Mouse (Mus musculus) intestine, embryonic 15.5 days (tissue): Measurements from ENCODE around the gene Fam222b. TPM values are rescaled to one million over a fixed set of nuclear protein-coding genes. Genes with fewer than 3 reads are reported as not detected.

ENCODE experiments used
- ATAC-seq: fragments of 200-750 bp; cut with Nextera tagmentation; 2 replicates; pipeline ENCODE4 v1.8.0; 2017; ENCODE audit warnings: moderate TSS enrichment, moderate library complexity
- H3K27ac ChIP-seq: fragments of 300-500 bp; sonication (generic); 2 replicates; pipeline ENCODE4 v1.5.1; 2015; ENCODE audit warnings: mild to moderate bottlenecking, inconsistent platforms
- H3K27me3 ChIP-seq: fragments of 300-500 bp; sonication (generic); replicated peaks from 2 replicates; pipeline ENCODE4 v1.6.1; 2015; ENCODE audit warnings: inconsistent platforms
- H3K36me3 ChIP-seq: fragments of 300-500 bp; sonication (generic); 2 replicates; pipeline ENCODE4 v1.6.1; 2015; ENCODE audit warnings: inconsistent platforms
- H3K4me1 ChIP-seq: fragments of 300-500 bp; sonication (generic); replicated peaks from 2 replicates; pipeline ENCODE4 v1.6.1; 2015; ENCODE audit warnings: inconsistent platforms
- H3K4me2 ChIP-seq: fragments of 300-500 bp; sonication (generic); replicated peaks from 2 replicates; pipeline ENCODE4 v1.6.1; 2015; ENCODE audit warnings: mild to moderate bottlenecking, inconsistent platforms
- H3K4me3 ChIP-seq: fragments of 300-500 bp; sonication (generic); replicated peaks from 2 replicates; pipeline ENCODE4 v1.5.1; 2015; ENCODE audit warnings: inconsistent platforms
- H3K9ac ChIP-seq: fragments of 300-500 bp; sonication (generic); 2 replicates; pipeline ENCODE4 v1.6.1; 2015; ENCODE audit warnings: inconsistent platforms
- H3K9me3 ChIP-seq: fragments of 300-500 bp; sonication (generic); 2 replicates; pipeline ENCODE4 v1.6.1; 2016; ENCODE audit warnings: inconsistent platforms
- WGBS: fragments of 180-500 bp; shearing (Covaris S2); methylation state at CpG from one replicate; pipeline ENCODE4 v1.1.7; 2015; 5-methylcytosine and 5-hydroxymethylcytosine counted together
- polyA plus RNA-seq: library from polyadenylated mRNA; unstranded; fragments of >200 nt; fragmentation: Nextera tagmentation; extraction: Ambion mirVana; gene quantifications from 2 replicates; pipeline ENCODE4 v1.2.1, GENCODE M21; 2015

Gene Fam222b
- polyA plus RNA-seq, 1 experiment from 2014 or later: 13.1 TPM

DNA sequence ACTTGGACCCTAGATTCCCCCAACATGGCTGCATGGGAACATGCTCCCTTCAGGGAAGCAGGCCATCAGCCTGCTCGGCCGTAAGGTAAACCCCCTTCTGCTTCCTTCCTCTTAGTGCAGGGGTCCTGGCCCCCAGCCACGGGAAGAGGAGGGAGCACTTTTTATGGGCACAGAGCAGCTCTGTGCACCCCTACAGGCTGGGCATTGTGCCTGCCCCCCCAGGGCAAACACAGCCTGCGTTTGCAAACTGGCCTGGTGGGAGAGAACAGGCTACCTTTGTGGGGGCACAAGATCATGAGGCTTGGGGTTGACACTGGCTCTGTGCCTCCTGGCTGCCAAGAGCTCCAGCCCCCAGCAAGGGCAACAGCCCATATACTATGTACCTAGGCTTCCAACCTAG, 67.5 kb downstream of the Fam222b start:
- Histone ChIP-seq H3K9ac (0 out of 2 replicates have a peak overlapping the region, but pooled peaks have one; percentile 11), H3K4me3 (no peak overlapping the region), H3K4me1 (peaks cover 34% of the 10 kb centered on the region), H3K9me3 (no peaks in the 10 kb centered on the region), H3K27me3 (no peaks in the 10 kb centered on the region), H3K36me3 (peaks cover 41% of the 10 kb centered on the region), H3K27ac (peak overlapping the region; percentile 2; the same call in 1 of the 2 replicates), H3K4me2 (peak overlapping the region; percentile 95)
- no peak for ATAC-seq
- WGBS: 52% methylated on average over 4 of the region's 4 CpGs

DNA sequence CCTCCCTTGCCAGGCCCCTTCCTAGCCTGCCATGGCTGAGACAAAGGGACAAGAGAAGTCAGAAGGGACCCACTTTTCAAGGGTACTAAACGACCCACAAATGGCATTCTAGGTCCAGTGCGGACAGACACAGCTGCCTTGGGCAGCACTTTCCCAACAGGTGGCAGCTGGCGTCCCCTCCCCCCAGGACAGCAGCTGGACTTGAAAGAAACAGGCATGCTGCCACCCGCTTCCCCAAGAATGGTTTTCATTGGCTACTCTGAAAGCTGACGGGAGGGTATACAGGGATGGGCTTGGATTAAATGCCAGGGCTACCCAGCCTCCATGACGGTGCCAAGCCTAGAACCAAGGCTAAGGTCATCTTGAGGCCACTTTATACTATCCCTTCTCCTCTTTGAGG, 68.0 kb downstream of the Fam222b start:
- H3K9ac ChIP-seq: peak overlapping the region; percentile 93; the same call in 1 of the 2 replicates
- no peak for ATAC-seq
- H3K27ac ChIP-seq: no peak overlapping the region
- peaks cover 39% of the 10 kb centered on the region for H3K4me1 ChIP-seq
- peaks cover 39% of the 10 kb centered on the region for H3K36me3 ChIP-seq
- no peaks in the 10 kb centered on the region for H3K27me3 ChIP-seq
- no peaks in the 10 kb centered on the region for H3K9me3 ChIP-seq
- H3K4me3 ChIP-seq: peak overlapping the region; percentile 83; the same call in 1 of the 2 replicates
- 52% methylated on average over 6 of the region's 6 CpGs for WGBS
- peak overlapping the region; percentile 95 for H3K4me2 ChIP-seq

DNA sequence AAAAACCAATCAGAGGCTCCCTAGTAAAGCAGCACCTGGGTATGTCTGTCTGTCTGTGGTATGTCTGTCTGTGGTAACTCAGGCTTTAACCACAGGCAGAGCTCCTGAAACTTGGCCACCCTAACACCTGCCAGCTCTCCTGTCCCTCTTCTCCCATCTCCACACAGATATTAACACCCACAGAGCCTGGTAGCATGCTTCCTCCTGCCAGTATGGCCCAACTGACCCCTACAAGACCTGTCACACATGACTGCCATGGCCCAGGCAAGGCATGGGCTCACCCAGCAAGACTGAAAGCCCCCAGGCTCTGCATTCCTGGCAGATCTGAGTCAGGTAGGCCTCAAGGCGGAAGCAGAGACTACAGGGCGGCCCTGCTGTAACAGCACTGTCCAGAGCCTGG, 68.6 kb downstream of the Fam222b start:
- peaks cover 34% of the 10 kb centered on the region for H3K36me3 ChIP-seq
- ATAC-seq: no peak
- 52% methylated on average over 2 of the region's 2 CpGs for WGBS

DNA sequence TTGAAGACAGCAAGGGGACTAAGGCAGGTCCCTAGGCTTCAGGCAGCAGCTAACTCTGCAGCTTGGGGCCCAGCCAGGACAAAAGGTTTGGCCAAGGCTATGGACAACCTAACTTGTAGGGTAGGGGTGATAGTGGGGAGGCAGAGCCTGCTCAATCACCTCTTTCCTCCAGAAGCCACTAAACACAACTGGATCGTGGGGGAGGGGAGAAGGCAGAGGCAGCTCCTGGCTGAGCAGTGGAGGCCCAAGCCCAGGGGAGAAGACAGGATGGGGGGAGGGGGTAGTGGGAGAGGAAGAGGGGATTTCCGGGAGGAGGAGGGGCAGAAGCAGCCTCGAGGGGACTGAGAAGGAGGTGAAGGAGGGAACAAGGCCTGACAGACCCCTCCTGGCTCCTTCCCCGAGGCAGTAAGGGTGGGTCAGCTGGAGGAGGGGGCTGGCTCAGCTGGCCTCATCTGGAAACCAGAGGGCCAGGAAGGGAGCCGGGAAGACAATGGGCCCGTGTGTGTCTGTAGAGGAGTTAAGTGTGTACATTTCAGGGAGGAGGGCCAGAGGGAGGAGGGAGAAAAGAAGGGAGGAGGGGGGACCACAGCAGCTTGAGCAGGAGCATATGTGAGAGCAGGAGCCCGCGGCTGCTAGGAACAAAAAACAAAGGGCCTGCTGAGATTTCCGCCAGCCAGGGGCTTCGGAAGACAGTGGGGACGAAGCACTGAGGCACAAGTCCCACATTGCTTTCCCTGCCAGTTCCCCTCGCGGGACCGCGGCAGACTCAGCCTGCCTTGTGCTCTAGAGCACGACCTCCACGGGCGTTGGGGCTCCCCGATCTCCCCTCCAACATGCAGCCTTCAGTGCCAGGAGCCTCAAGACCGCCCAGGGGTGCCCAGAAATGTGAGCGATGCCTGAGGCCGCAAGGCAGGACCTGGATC, 69.5 kb downstream of the Fam222b start:
- H3K36me3 ChIP-seq: peaks cover 27% of the 10 kb centered on the region
- peak; percentile 31 for ATAC-seq
- WGBS: 1% methylated on average over 22 of the region's 22 CpGs
- peaks cover 45% of the 10 kb centered on the region for H3K4me1 ChIP-seq
- H3K4me3 ChIP-seq: peak overlapping the region; percentile 83
- H3K9me3 ChIP-seq: no peaks in the 10 kb centered on the region
- H3K9ac ChIP-seq: peak overlapping the region; percentile 93
- peak overlapping the region; percentile 95 for H3K4me2 ChIP-seq
- H3K27ac ChIP-seq: peak overlapping the region; percentile 97
- H3K27me3 ChIP-seq: no peaks in the 10 kb centered on the region

More for the DNA sequence above, 68.6 kb downstream of the Fam222b start:
- Histone ChIP-seq H3K27me3 (no peaks in the 10 kb centered on the region), H3K9ac (peak overlapping the region; percentile 93), H3K4me2 (peak overlapping the region; percentile 95), H3K4me3 (peak overlapping the region; percentile 83), H3K27ac (peak overlapping the region; percentile 97), H3K4me1 (peaks cover 44% of the 10 kb centered on the region), H3K9me3 (no peaks in the 10 kb centered on the region)

DNA sequence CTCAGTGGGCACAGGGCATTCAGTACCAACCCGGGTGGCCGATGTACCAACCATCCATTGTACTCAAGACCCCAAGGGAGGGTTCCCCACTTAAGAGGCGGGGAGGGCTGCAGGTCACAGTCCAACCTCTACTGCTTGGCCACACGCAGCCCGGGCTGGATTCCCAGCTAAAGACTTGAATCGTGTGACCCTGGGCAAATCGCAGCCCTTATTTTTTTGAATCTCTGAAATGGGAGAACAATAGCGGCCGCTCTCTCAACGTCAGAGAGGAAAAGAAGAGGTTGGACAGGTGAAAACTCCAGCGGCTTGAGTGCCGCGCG, 70.1 kb downstream of the Fam222b start:
- H3K9me3 ChIP-seq: no peaks in the 10 kb centered on the region
- no peaks in the 10 kb centered on the region for H3K27me3 ChIP-seq
- ATAC-seq: no peak
- H3K9ac ChIP-seq: peak overlapping the region; percentile 93
- WGBS: under 1% methylated on average over 14 of the region's 14 CpGs
- H3K36me3 ChIP-seq: peaks cover 24% of the 10 kb centered on the region
- peaks cover 45% of the 10 kb centered on the region for H3K4me1 ChIP-seq
- peak overlapping the region; percentile 83 for H3K4me3 ChIP-seq
- peak overlapping the region; percentile 97 for H3K27ac ChIP-seq
- H3K4me2 ChIP-seq: peak overlapping the region; percentile 95

GRCm38 (mm10) chr11:78164924-78165760, 70.7 kb downstream of the Fam222b start, which contains the start of gene Traf4:
Gene Traf4, minus strand, starts transcription at chr11:78165589.
- Histone ChIP-seq H3K4me1 (peaks cover 45% of the 10 kb centered on the region), H3K9me3 (no peaks in the 10 kb centered on the region), H3K27me3 (no peaks in the 10 kb centered on the region), H3K4me2 (peak within 1 kb of the TSS; percentile 95), H3K27ac (peak within 1 kb of the TSS; percentile 97), H3K9ac (peak within 1 kb of the TSS; percentile 93), H3K36me3 (peaks cover 18% of the 10 kb centered on the region), H3K4me3 (peak within 1 kb of the TSS; percentile 83)
- peak; percentile 85 for ATAC-seq
- WGBS: under 1% methylated on average over 78 of the region's 78 CpGs

GRCm38 (mm10) chr11:78165761-78166109, 71.3 kb downstream of the Fam222b start:
- 2% methylated on average over 16 of the region's 16 CpGs for WGBS
- peak overlapping the region; percentile 97 for H3K27ac ChIP-seq
- peak overlapping the region; percentile 93 for H3K9ac ChIP-seq
- peak; percentile 52 for ATAC-seq
- no peaks in the 10 kb centered on the region for H3K9me3 ChIP-seq
- H3K4me3 ChIP-seq: peak overlapping the region; percentile 83
- H3K4me1 ChIP-seq: peaks cover 48% of the 10 kb centered on the region
- peaks cover 13% of the 10 kb centered on the region for H3K36me3 ChIP-seq
- no peaks in the 10 kb centered on the region for H3K27me3 ChIP-seq
- H3K4me2 ChIP-seq: peak overlapping the region; percentile 95

- no peaks in the 10 kb centered on the region for H3K27me3 ChIP-seq
- H3K4me3 ChIP-seq: peak overlapping the region; percentile 83
- 43% methylated on average over 4 of the region's 4 CpGs for WGBS
- H3K9me3 ChIP-seq: no peaks in the 10 kb centered on the region
- peaks cover 13% of the 10 kb centered on the region for H3K36me3 ChIP-seq
- H3K4me2 ChIP-seq: peak overlapping the region; percentile 95
- peaks cover 48% of the 10 kb centered on the region for H3K4me1 ChIP-seq
- peak overlapping the region; percentile 97 for H3K27ac ChIP-seq
- no peak for ATAC-seq
- H3K9ac ChIP-seq: peak overlapping the region; percentile 93
Measured at GRCm38 (mm10) chr11:78166161-78166560, 71.7 kb downstream of the Fam222b start.

DNA sequence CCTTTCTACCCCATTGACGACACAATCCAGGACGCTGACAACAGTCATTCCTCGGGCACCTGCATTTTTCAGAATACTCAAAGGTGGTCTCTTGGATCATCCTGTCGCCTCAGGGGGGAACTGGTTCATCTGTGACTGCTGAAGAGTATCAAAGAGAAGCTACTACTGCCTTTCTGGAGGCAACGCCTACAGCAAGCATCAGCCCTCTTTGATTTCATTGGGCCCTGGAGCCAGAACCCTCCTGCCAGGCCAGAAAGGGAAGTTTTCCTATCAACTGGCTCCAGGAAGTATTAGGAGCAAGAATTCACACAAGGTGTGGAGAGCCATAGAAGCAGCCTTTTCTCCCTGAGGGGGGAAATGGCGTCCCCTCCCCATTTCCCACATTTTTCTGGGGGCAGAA, 72.2 kb downstream of the Fam222b start:
- WGBS: 59% methylated on average over 6 of the region's 6 CpGs
- Histone ChIP-seq H3K27me3 (no peaks in the 10 kb centered on the region), H3K4me3 (no peak overlapping the region), H3K9me3 (no peaks in the 10 kb centered on the region), H3K9ac (no peak overlapping the region), H3K27ac (peak overlapping the region; percentile 97), H3K4me2 (peak overlapping the region; percentile 95), H3K4me1 (peaks cover 48% of the 10 kb centered on the region), H3K36me3 (peaks cover 9% of the 10 kb centered on the region; the same call in 1 of the 2 replicates)
- no peak for ATAC-seq

- Histone ChIP-seq H3K9ac (no peak overlapping the region), H3K27me3 (no peaks in the 10 kb centered on the region), H3K9me3 (no peaks in the 10 kb centered on the region), H3K4me1 (peaks cover 42% of the 10 kb centered on the region), H3K4me3 (no peak overlapping the region), H3K27ac (0 out of 2 replicates have a peak overlapping the region, but pooled peaks have one; percentile 97), H3K36me3 (0 out of 2 replicates have a peak, but pooled peaks cover 5% of the 10 kb centered on the region), H3K4me2 (peak overlapping the region; percentile 95)
- WGBS: 86% methylated on average over 14 of the region's 14 CpGs
- no peak for ATAC-seq
Measured at GRCm38 (mm10) chr11:78167257-78167959, 72.9 kb downstream of the Fam222b start.

GRCm38 (mm10) chr11:78168541-78169468, 74.3 kb downstream of the Fam222b start:
- 41% methylated on average over 19 of the region's 19 CpGs for WGBS
- H3K27me3 ChIP-seq: no peaks in the 10 kb centered on the region
- peak overlapping the region; percentile 34 for H3K9ac ChIP-seq
- H3K27ac ChIP-seq: peak overlapping the region; percentile 75
- H3K4me1 ChIP-seq: peaks cover 35% of the 10 kb centered on the region
- peak overlapping the region; percentile 55 for H3K4me2 ChIP-seq
- H3K4me3 ChIP-seq: peak overlapping the region; percentile 23; the same call in 1 of the 2 replicates
- H3K36me3 ChIP-seq: 0 out of 2 replicates have a peak, but pooled peaks cover 5% of the 10 kb centered on the region
- H3K9me3 ChIP-seq: no peaks in the 10 kb centered on the region
- peak; percentile 28 for ATAC-seq
